Mouse (Mus musculus): Measurements from ENCODE around the gene Adk. TPM values are rescaled to one million over a fixed set of nuclear protein-coding genes. Genes with fewer than 3 reads are reported as not detected.
A peak's percentile ranks its signal among the peaks of the same experiment; 100 is the strongest.

The Adk gene
- polyA plus RNA-seq, 1 experiment from 2014 or later: 135 TPM

DNA sequence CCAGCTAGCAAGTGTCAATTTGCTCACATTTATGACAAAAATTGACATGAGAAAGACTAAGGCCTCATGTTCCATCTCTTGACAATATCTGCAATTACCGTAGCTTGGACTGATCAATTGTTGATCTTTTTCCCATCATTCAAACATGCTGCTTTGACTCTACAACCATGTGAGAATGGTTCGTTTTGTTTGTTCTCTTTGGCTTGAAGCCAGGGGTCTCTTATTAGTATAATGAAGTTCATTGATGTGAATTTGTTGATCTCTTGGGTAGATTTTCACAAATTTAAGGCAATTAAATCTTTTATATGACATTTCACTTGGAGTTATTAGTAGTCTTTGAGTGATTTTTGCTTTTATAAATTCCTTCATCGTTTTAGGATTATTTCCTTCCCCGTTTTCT lies 229.1 kb downstream of the Adk start:
- ATAC-seq (ENCODE audit: insufficient number of reproducible peaks, insufficient read depth, low FRiP score, low TSS enrichment): no peak
- Histone ChIP-seq H3K9me3 (no peaks in the 10 kb centered on the region), H3K4me1 (peaks cover 23% of the 10 kb centered on the region), H3K36me3 (no peaks in the 10 kb centered on the region), H3K4me3 (no peak overlapping the region), H3K27ac (no peak overlapping the region), H3K4me2 (replicated peaks) (no peak overlapping the region), H3K9ac (no peak overlapping the region), H3K27me3 (no peaks in the 10 kb centered on the region)
- 67% methylated on average over 4 of the region's 4 CpGs for WGBS

DNA sequence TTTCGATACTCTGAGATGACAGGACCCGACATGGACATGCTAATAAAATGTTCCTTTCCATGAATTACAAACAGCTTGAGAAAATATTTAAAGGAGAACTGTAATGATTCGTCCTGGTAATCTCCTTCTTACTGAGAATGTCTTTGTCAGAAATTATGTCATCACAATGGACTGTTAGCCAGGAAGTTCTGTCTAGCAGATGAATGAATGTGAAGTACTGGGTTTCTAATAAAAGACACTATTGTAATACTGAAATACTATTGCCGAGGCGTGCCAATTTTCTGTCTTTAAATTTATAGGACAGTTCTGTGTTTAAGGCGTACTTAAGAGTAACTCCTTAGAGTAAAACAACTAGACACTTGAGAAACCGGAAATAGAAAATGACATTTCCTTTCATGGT lies 231.7 kb downstream of the Adk start:
- no peaks in the 10 kb centered on the region for H3K36me3 ChIP-seq
- no peaks in the 10 kb centered on the region for H3K9me3 ChIP-seq
- no peak for ATAC-seq (ENCODE audit: insufficient number of reproducible peaks, insufficient read depth, low FRiP score, low TSS enrichment)
- no peak overlapping the region for H3K4me3 ChIP-seq
- H3K27ac ChIP-seq: no peak overlapping the region
- H3K27me3 ChIP-seq: no peaks in the 10 kb centered on the region
- H3K4me1 ChIP-seq: peaks cover 28% of the 10 kb centered on the region
- no peak overlapping the region for H3K9ac ChIP-seq
- 41% methylated on average over 7 of the region's 7 CpGs for WGBS
- no peak overlapping the region for H3K4me2 ChIP-seq (replicated peaks)

DNA sequence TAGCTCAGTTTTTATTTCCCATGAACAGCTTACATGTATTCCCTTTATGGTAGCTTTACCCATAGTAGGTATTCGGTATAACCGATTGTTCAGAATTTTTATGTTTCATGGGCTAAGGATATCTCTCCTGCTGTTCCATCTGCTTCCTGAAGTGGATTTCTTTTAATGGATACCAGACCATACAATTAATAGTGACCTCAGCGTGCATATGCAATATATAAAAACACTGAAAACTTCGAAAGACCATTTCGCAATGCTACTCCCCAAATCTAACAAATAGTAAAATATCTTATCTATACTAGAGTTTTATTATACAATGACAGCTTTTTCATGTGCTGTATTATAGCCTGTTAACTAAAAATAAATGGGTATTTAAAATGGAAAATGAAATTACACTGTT lies 232.5 kb downstream of the Adk start:
- H3K4me3 ChIP-seq: no peak overlapping the region
- H3K4me2 ChIP-seq (replicated peaks): no peak overlapping the region
- no peak for ATAC-seq (ENCODE audit: insufficient number of reproducible peaks, insufficient read depth, low FRiP score, low TSS enrichment)
- no peak overlapping the region for H3K9ac ChIP-seq
- H3K9me3 ChIP-seq: no peaks in the 10 kb centered on the region
- 0 out of 2 replicates have a peak overlapping the region, but pooled peaks have one; percentile 30 for H3K27ac ChIP-seq
- WGBS: 48% methylated on average over 5 of the region's 5 CpGs
- H3K27me3 ChIP-seq: no peaks in the 10 kb centered on the region
- no peaks in the 10 kb centered on the region for H3K36me3 ChIP-seq
- peaks cover 28% of the 10 kb centered on the region for H3K4me1 ChIP-seq

DNA sequence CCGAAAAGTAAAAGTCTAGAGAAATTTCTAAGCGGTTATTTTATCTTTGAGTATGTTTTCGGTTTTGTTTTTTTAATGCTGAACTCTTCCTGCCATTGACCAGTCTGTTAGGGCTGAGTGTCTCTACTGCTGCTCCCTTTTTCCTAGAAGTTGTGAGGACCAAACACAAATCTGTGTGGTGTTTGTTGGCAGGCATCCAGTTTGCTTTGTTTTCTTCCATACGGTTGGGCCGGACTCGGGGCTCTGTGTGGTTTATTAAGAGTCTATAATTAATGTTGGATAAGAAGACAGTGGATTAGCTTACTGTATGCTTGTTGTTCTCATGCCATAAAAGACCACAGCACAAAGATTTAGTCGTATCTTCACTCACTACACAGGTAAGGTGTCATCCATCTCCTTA lies 233.9 kb downstream of the Adk start:
- H3K4me1 ChIP-seq: peaks cover 28% of the 10 kb centered on the region
- H3K27ac ChIP-seq: no peak overlapping the region
- no peak for ATAC-seq (ENCODE audit: insufficient number of reproducible peaks, insufficient read depth, low FRiP score, low TSS enrichment)
- H3K36me3 ChIP-seq: no peaks in the 10 kb centered on the region
- H3K9ac ChIP-seq: no peak overlapping the region
- no peak overlapping the region for H3K4me2 ChIP-seq (replicated peaks)
- no peaks in the 10 kb centered on the region for H3K9me3 ChIP-seq
- no peak overlapping the region for H3K4me3 ChIP-seq
- H3K27me3 ChIP-seq: no peaks in the 10 kb centered on the region
- WGBS: 83% methylated on average over 7 of the region's 7 CpGs

DNA sequence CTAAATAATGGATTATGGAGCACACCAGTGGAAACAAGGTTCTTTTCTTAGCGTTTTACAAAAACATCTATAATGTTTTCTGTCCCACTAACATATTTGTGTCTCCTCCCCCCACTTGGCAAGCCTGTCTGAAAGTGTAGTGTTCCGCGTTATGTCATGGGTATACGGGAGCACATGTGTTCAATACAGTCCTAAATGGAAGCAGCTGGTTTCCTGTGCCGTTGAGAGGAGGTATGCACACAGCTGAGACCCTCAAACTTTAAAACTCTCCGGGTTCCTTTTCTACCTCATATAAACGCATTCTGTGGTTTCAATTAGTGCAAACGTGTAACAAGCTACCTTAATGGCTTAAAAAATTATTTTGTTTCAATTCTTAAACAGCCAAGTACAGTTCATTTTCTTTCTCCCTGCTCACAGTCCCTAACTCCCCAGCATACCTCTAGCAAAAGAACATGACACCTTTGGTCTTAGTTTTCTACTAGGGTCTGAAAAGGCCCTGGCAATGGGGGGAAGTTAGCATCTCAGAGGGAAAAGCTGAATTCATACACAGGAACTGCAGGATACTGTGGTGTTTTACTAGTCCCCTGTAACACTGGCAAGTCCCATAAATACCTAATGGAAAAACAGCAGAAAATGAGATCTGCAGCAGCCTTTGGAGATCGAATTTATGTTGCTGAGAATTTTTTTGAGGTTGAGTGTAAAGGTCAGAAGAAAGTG lies 235.5 kb downstream of the Adk start:
- H3K4me2 ChIP-seq (replicated peaks): peak overlapping the region; percentile 0; the same call in 1 of the 2 replicates
- no peaks in the 10 kb centered on the region for H3K36me3 ChIP-seq
- peak; percentile 89; the same call in 1 of the 2 replicates for ATAC-seq (ENCODE audit: insufficient number of reproducible peaks, insufficient read depth, low FRiP score, low TSS enrichment)
- H3K27me3 ChIP-seq: no peaks in the 10 kb centered on the region
- no peak overlapping the region for H3K4me3 ChIP-seq
- 19% methylated on average over 9 of the region's 9 CpGs for WGBS
- no peaks in the 10 kb centered on the region for H3K9me3 ChIP-seq
- peak overlapping the region; percentile 75 for H3K27ac ChIP-seq
- peaks cover 28% of the 10 kb centered on the region for H3K4me1 ChIP-seq
- no peak overlapping the region for H3K9ac ChIP-seq

DNA sequence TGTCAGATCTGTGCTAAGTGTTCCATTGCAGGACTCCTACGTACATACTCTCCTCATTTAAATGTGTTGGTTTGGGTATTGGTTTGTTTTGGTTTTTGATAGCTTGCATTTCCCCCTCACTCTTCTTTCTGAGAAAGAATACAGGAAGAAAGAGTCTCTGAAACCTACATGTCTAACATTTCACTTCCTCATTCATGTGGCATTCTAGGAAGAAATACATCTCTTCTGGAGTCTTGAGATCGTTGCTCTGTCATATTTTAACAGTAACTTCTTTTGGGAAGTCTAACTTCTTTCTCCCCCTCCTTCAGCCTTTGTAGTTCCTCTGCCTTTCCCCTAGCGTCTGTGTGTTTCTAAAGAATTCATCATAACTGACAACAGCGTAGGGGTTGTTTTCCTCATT lies 247.4 kb downstream of the Adk start:
- H3K4me1 ChIP-seq: peaks cover 3% of the 10 kb centered on the region; the same call in 1 of the 2 replicates
- H3K36me3 ChIP-seq: no peaks in the 10 kb centered on the region
- WGBS: 82% methylated on average over 4 of the region's 4 CpGs
- no peak overlapping the region for H3K4me3 ChIP-seq
- no peak for ATAC-seq (ENCODE audit: insufficient number of reproducible peaks, insufficient read depth, low FRiP score, low TSS enrichment)
- H3K27me3 ChIP-seq: no peaks in the 10 kb centered on the region
- no peak overlapping the region for H3K4me2 ChIP-seq (replicated peaks)
- no peaks in the 10 kb centered on the region for H3K9me3 ChIP-seq
- H3K27ac ChIP-seq: no peak overlapping the region
- no peak overlapping the region for H3K9ac ChIP-seq

DNA sequence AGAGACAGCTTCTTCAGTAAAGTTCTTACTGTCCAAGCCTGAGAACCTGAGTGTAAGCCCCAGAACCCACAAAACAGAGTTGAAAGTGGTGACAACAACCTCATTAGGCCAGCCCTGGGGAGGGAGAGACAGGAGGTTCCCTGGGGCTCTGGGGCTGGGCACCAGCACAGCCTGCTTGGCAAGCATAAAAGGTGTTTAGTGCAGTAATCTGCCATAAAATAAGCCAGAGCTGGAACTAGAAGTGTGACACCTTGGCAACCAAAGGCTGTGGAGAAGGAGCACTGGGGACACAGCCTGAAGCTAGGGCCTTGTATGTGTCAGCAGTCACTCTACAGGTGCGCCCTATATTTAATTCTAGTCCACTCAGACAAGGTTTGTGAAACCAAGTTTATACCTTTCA lies 252.4 kb downstream of the Adk start:
- no peaks in the 10 kb centered on the region for H3K36me3 ChIP-seq
- no peak overlapping the region for H3K4me2 ChIP-seq (replicated peaks)
- WGBS: 88% methylated on average over 1 of the region's 1 CpGs
- no peaks in the 10 kb centered on the region for H3K27me3 ChIP-seq
- no peaks in the 10 kb centered on the region for H3K9me3 ChIP-seq
- ATAC-seq (ENCODE audit: insufficient number of reproducible peaks, insufficient read depth, low FRiP score, low TSS enrichment): no peak
- no peak overlapping the region for H3K27ac ChIP-seq
- peaks cover 22% of the 10 kb centered on the region for H3K4me1 ChIP-seq
- no peak overlapping the region for H3K9ac ChIP-seq
- H3K4me3 ChIP-seq: no peak overlapping the region

DNA sequence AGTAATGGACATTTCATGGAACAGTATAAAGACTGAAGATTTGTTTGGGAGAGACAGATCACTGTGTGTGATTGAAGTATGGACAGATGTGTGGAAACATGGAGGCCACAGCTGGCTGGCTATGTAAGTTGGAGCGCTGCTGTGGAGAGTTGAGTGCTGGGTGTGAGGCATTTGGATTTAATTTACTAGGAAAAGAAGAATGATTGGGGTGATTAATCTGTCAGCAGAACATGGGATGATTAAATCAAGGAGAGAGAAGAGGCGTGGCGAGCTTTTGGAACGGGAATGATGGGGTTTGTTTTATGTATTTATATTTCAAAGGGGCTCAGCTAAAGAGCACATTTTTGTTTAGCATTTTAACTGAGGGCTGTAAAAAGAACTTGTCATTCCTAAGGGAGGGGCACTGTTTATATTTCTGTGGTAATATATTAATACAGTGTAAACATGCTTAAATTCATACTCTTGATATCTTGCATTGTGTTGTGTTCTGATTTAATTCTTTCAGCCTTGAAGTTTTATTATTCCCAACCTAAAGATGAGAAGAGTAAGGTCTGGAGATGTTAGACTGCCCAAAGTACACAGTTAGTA lies 256.1 kb downstream of the Adk start:
- Histone ChIP-seq H3K36me3 (no peaks in the 10 kb centered on the region), H3K4me2 (replicated peaks) (no peak overlapping the region), H3K27me3 (no peaks in the 10 kb centered on the region), H3K9me3 (no peaks in the 10 kb centered on the region), H3K9ac (no peak overlapping the region), H3K4me3 (no peak overlapping the region), H3K4me1 (peaks cover 20% of the 10 kb centered on the region), H3K27ac (peak overlapping the region; percentile 80)
- ATAC-seq (ENCODE audit: insufficient number of reproducible peaks, insufficient read depth, low FRiP score, low TSS enrichment): no peak
- WGBS: 29% methylated on average over 4 of the region's 4 CpGs

DNA sequence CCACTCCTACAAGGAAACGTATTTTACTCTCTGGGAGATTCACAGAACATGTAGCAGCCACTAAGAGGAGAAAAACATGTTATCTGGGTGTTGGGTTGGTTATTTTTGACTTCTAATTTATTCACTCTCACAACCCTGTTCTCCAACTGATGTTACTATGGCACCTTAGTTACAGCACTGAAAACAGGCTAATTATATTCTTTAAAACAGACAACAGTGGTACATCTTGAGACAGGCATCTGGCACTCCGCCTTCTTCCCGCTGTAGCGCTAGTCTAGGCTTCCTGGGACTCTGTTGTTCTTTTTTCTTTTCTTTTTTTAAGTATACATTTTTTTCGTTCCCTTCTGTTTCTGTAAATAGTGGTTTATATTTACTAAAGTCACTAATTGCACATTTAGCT lies 258.2 kb downstream of the Adk start:
- Histone ChIP-seq H3K27me3 (no peaks in the 10 kb centered on the region), H3K27ac (no peak overlapping the region), H3K36me3 (no peaks in the 10 kb centered on the region), H3K4me2 (replicated peaks) (no peak overlapping the region), H3K9me3 (no peaks in the 10 kb centered on the region), H3K4me1 (peaks cover 29% of the 10 kb centered on the region), H3K9ac (no peak overlapping the region), H3K4me3 (no peak overlapping the region)
- WGBS: 90% methylated on average over 5 of the region's 5 CpGs
- ATAC-seq (ENCODE audit: insufficient number of reproducible peaks, insufficient read depth, low FRiP score, low TSS enrichment): no peak

DNA sequence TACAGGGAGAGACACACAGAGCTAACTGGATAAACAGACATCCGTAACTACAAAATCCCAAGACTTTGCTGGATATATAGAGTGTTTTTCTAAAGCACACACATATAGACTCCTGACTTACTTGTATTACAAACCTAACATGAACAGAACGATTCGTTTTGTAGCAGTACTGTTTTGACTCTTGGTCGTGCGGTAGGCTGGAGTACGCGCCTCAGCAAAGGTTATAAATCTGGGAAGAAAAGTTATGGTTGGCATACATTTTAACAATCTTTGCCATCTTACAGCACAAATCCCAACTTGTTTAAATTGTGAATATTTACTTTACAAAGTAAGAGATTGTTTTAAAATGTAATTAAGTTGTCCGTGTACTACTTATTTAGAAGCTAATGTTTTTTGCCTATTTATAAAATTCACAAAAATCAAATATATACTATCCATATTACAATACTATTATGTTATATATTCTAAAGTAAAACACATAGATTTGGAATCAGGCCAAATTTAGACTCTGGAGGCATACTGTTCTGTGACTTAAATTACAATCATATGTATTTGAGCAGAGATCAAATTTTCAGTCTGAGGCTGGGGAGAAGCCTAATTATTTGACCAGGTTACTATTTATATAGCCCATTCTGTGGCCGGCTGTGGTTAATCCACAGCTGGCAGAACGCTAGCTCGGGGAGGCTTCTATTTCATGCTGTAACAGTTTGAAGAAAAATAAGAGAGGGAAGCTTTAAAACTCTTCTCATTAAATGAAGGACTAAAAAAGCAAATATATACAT lies 261.4 kb downstream of the Adk start:
- 35% methylated on average over 11 of the region's 11 CpGs for WGBS
- Histone ChIP-seq H3K27me3 (no peaks in the 10 kb centered on the region), H3K4me1 (peaks cover 20% of the 10 kb centered on the region), H3K9ac (no peak overlapping the region), H3K9me3 (no peaks in the 10 kb centered on the region), H3K4me3 (no peak overlapping the region), H3K36me3 (no peaks in the 10 kb centered on the region), H3K4me2 (replicated peaks) (no peak overlapping the region), H3K27ac (peak overlapping the region; percentile 79)
- ATAC-seq (ENCODE audit: insufficient number of reproducible peaks, insufficient read depth, low FRiP score, low TSS enrichment): peak; percentile 75; the same call in 1 of the 2 replicates

DNA sequence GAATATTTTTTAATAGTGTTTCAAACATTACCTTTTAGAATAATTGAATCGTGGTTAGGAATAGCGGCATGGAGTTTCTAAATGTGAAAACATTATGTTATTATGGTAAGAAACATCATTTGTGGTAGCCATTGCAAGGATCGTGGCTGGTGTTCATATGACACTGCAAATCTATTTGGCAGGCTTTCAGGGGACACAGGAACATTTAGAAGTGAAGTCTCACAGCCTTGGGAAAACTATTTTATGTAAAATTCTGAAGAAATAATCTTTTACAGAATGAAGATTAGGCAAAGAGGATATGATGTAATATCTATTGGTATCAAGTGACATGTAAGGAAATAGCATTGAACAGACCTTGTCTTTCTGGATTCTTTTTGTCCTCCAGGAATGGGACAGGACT lies 262.1 kb downstream of the Adk start:
- H3K27ac ChIP-seq: peak overlapping the region; percentile 79
- no peak for ATAC-seq (ENCODE audit: insufficient number of reproducible peaks, insufficient read depth, low FRiP score, low TSS enrichment)

DNA sequence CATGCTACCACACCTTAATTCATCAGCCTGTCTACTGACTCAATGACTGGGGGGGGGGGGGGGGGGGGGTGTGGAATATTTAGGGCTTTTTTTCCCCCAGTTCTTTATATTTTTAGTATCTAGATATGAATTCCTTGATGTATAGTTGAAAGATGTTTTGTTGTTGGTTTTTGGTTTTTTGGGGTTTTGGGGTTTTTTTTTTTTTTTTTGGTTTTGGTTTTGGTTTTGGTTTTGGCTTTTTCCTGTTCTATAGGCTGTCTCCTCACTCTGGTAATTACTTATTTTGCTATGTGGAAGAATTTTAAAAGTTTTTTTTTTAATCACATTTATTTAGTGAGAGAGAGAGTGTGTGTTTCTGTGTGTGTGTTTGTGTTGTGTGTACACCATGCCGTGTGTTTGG lies 282.5 kb downstream of the Adk start:
- Histone ChIP-seq H3K27me3 (no peaks in the 10 kb centered on the region), H3K4me2 (replicated peaks) (no peak overlapping the region), H3K36me3 (no peaks in the 10 kb centered on the region), H3K4me1 (no peaks in the 10 kb centered on the region), H3K4me3 (no peak overlapping the region), H3K9me3 (no peaks in the 10 kb centered on the region), H3K9ac (no peak overlapping the region), H3K27ac (no peak overlapping the region)
- ATAC-seq (ENCODE audit: insufficient number of reproducible peaks, insufficient read depth, low FRiP score, low TSS enrichment): no peak
- 93% methylated on average over 1 of the region's 1 CpGs for WGBS

More for the DNA sequence above, 262.1 kb downstream of the Adk start:
- Histone ChIP-seq H3K36me3 (no peaks in the 10 kb centered on the region), H3K4me1 (peaks cover 20% of the 10 kb centered on the region), H3K9me3 (no peaks in the 10 kb centered on the region), H3K4me3 (no peak overlapping the region), H3K9ac (no peak overlapping the region), H3K4me2 (replicated peaks) (no peak overlapping the region), H3K27me3 (no peaks in the 10 kb centered on the region)
- WGBS: 47% methylated on average over 3 of the region's 3 CpGs
